Mouse (Mus musculus) lung, postnatal 4 days (tissue): ENCODE data around the gene Hspbap1.

Source experiments
- DNase-seq, 2 experiments: peaks; one replicate each; pipeline ENCODE4 v3.0.0; 2021

Hspbap1 gene

DNA sequence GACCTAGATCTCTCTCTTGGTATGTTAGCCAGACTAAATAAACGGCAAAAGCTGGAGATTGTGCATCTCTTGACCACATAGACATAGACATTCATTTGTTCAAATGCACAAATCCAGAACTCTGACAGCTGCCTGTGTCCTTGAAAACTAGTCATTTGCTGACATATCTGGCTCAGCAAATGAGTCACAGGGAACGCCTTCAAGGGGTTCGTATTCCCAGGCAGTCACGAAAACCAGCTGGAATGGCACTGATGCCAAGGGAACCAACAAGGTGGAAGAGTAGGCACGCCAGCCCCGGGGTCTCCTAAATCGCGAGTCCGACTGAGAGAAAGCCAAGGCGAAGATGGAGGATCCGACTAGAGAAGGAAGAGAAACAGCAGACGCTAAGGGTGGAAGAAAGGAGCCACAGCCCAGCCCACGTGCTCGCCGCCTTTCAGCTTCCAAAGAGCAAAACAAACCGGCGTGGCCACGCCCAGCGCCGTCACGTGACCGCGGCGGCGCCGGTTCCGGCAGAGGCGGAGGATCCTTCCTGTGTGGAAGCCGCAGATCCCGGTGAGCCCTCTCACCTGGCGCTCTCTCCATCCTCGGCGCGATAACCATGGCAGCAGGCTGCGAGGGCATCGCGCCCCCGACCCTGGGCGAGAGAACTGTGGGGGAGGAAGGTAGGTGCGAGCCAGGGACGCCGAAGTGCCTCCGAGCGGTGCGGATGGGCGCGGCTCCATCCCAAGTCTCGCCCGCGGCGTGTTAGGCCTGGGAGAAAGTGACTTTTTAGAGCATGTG, at the start of gene Hspbap1:
Gene Hspbap1 (plus strand): TSS at position 498 of the 780 bp plus-strand sequence.
- peak; percentile 92 to 94 for DNase-seq

DNA sequence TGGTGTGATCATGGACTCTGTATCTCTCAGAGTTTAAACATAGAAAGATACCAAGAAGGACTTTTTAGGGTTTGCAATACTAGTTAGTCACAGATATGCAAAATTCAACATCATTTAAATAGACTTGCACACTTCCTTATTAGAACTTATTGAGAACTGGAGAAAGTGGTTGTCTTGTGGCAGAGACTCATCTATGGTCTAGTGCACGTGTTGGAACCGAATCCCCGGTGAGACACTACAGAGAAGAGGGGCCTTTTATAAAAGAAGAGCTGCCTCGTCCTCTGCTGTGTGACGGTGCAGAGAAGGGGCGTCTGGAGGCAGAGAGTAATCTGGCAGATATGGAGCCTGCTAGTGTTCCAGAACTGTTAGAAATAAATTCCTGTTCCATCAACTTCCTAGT, 45.6 kb upstream of the Hspbap1 start:
- no peak for DNase-seq

GRCm38 (mm10) chr16:35726601-35727000, 43.6 kb upstream of the Hspbap1 start:
- DNase-seq = no peak

GRCm38 (mm10) chr16:35729151-35729738, 40.9 kb upstream of the Hspbap1 start:
- DNase-seq = peak; percentile 27 to 75

GRCm38 (mm10) chr16:35732096-35732495, 38.1 kb upstream of the Hspbap1 start:
- DNase-seq = no peak

DNA sequence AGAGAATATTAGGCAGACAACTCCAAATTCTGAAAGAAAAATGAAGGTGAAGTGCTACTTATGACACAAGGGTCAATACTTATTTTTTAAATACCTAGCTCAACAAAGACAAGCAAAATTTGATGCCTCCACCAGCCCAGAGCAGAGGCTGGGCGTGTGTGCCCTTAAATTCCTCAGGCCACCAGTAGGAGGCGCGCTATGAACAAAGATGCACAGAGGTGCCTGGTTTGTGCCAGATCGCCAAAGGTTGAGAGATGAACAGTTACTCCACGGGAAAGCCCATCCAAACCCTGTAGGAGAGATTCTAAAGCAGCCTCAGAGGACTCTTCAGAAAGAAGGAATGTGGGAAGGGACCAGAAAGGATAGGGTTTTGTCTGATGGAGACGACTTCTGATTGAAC, 36.1 kb upstream of the Hspbap1 start:
- DNase-seq = peak; percentile 49 to 71

- no peak for DNase-seq
Observed at GRCm38 (mm10) chr16:35738096-35738767, 31.9 kb upstream of the Hspbap1 start.

DNA sequence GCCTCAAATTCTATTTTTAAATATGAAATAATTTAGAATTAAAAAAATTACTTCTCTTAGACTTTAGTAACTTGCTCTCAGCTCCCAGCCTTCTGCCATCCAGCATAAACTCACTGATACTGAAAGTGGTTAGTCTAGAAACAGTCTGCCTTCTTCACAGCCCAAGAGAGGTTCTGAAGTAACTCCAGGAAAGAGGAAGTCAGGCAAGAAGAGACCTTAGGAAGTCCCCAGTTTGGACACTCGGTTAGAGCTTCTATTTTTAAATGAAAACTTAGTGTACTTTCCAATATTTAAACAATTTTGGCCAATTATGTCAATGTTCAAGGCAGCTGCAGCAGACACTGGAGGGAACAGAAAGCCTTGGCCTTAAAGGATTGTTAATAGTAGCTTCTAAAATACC, 30.6 kb upstream of the Hspbap1 start:
- no peak for DNase-seq

GRCm38 (mm10) chr16:35740357-35740756, 29.8 kb upstream of the Hspbap1 start:
- DNase-seq = no peak

DNA sequence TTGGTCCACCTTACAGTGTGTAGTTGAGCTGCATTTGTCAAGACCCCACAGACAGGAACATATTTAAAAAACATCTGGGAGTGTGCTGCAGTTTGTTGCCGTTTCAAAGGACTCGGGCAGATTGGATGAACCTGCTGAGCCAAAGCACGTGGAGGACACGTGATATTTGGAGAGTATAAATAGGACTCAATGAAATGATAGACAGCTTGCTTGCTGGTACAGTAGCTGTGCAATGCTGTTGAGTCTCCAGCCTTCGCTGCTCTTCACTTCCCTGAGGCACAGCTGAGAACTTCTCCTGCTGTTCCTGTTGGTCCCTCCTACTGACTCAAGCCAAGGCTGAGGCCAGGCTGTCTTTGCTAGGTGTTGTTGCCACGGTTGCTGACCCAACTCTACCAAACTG, 29.2 kb upstream of the Hspbap1 start:
- DNase-seq = no peak

GRCm38 (mm10) chr16:35741621-35742020, 28.6 kb upstream of the Hspbap1 start:
- no peak for DNase-seq

GRCm38 (mm10) chr16:35742251-35742937, 27.8 kb upstream of the Hspbap1 start:
- DNase-seq = no peak

DNA sequence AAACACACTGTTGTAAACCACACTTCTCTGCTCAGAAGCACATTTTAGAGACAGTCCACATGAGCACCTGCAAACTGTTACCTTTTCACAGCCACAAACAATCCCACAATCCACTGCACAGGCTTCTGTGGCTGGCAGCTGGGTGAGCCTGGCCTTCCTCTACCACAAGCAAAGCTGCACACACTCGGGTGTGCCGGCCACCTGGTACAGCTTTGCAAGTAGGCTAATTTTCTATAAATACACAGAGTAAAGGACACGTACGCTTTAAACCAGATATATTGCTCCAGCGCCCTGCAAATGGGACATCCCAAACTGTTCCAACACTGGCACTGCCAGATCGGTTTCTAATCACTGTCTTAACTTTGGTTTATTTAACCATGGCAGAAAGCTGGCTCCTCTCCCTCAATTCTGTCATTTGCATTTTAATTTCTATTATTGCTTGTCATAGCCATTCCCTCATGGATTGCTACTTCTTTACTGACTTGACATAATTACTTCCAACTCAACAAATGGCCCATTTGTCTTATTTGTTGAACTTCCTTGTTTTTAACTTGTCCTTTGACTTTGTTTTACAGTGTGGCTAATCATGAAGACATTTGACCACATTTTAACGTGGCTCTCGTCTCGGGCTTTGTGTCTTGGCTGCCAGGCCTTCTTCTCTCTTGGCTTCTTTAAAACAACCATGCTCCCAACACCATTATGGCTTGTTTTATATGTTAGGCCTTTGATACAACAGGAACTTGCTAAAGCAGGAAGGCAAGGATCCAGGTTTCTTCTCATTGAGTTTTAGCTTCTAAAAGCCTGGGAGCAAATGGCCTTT, 22.5 kb upstream of the Hspbap1 start:
- DNase-seq = no peak

GRCm38 (mm10) chr16:35748237-35748603, 22.0 kb upstream of the Hspbap1 start:
- DNase-seq = no peak

DNA sequence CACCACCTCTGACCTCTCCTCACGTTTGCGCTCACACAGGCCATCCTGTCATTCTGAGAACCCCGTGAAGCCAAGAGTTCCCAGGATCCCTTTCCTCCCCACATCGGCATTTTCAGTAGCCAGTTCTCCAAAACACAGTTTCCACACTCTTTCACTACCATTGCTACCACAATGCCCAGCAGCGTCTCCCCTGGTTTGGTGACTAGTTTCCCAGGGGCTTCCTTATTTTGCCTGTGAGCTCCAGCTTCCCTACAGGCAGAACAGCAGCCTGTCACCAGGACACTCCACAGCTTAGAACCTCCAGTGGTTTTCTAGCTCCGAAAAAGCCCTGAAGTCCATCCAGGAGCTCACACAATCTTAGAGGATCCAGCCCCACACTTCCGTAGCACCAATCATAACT, 20.8 kb upstream of the Hspbap1 start:
- DNase-seq = no peak

- DNase-seq = no peak
Observed at GRCm38 (mm10) chr16:35751841-35752240, 18.3 kb upstream of the Hspbap1 start.

GRCm38 (mm10) chr16:35753926-35754325, 16.2 kb upstream of the Hspbap1 start:
- DNase-seq = no peak

DNA sequence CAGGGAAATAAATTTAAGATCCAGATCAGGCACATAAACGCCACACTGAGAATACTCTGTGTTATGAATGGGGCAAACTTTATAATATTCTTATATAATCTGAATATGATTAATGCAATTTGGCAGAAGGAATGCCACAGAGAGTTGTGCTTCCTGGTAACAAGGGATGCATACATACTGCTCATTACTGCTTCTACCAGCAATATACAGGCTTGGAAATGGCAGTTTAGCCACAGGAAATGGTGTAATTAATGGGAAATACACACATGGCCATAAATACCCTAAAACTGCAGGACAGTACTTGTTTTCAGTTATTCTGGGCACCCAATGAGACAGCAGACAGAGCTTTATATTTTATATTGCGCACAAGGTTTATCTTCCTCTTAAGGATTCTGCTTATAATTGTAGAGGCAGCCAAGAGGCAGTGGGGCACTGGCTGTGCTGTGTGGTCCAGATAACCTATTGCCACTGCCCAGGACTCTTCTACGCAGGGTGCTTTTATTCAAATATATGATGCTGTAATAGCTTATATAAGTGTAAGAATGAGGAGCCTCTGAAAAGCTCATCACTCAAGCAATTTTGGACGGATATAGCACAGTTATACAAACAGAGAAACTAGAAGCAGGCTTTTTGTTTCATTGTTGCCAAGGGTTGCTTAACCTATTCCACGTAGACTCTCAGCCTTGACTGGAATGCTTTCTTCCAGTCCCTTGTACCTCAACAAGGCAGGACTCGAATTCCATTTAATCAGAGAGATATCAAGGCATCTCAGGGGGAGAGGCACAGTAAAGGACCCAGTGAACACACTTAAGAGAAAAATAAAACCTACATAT, 14.5 kb upstream of the Hspbap1 start:
- DNase-seq = no peak

DNA sequence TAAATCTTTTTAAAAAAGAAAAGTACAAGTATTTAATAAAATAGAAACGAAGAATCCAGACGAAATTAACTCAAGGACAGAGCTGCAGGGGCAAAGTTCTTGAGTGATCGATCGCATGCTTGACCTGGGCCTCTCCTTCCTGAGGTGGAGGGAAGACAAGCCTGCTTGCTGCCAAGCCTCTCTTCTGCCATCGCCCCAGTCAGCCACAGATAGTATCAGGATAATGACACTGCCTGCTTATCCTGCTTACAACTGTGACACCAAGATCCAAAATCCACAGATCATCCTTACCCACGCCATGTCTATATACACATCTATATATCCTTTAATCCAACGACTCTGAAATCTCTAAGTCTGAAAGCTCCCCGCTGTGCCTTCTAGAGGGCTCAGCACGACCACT, 13.5 kb upstream of the Hspbap1 start:
- DNase-seq = no peak

DNA sequence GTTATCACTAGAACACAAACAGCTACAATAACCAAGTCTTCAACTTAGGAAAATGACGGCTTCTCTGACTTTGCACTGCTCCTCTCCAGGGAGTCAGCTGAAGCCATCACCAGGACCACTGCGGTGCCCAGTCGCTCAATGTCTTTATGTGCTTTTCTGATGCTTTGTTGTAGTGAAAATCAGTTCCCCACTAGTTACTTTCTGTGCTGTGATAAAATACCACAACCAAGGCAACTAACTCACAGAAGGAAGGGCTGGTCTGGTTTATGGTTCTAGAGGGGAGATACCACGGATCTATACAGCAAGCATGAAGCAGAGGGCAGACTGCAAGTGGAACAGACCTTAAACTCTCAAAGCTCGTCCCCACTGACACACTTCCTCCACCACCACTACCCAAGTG, 10.8 kb upstream of the Hspbap1 start:
- DNase-seq = no peak

- no peak for DNase-seq
Observed at GRCm38 (mm10) chr16:35763590-35764296, 6.4 kb upstream of the Hspbap1 start.
